Mouse (Mus musculus): ENCODE measurements at regions not wholly inside any gene's neighbourhood (a gene's known extent, or its start where the extent isn't known, plus 50 kb on each side); places are given as distances from the start of the nearest gene placed in this dataset.

- TF ChIP-seq POLR2A (IDR thresholded peaks at IDR 0.05; ENCODE audit: borderline replicate concordance, extremely low read depth, insufficient read depth, insufficient read length, poor library complexity, severe bottlenecking) (no peak), CTCF (IDR thresholded peaks at IDR 0.05; ENCODE audit: borderline replicate concordance, extremely low read depth, insufficient read depth, insufficient read length) (no peak)
These were observed 359.0 kb upstream of the Adamts16 start for GRCm38 (mm10) chr13:71200656-71201055.
